Mouse (Mus musculus): ENCODE data around the gene Plekhm2.

- TF ChIP-seq CTCF (IDR thresholded peaks at IDR 0.05; ENCODE audit: low read depth) (peak; percentile 78), EP300 (optimal IDR thresholded peaks at IDR 0.05) (no peak)
These were observed 46.0 kb downstream of the Plekhm2 start, which contains the start of gene Tmem82 for GRCm38 (mm10) chr4:141618565-141619243.

All from stomach, postnatal 0 days (tissue).